Mouse (Mus musculus): ENCODE measurements at regions not wholly inside any gene's neighbourhood (a gene's known extent, or its start where the extent isn't known, plus 50 kb on each side); places are given as distances from the start of the nearest gene placed in this dataset.
A peak's percentile ranks its signal among the peaks of the same experiment; 100 is the strongest.

DNA sequence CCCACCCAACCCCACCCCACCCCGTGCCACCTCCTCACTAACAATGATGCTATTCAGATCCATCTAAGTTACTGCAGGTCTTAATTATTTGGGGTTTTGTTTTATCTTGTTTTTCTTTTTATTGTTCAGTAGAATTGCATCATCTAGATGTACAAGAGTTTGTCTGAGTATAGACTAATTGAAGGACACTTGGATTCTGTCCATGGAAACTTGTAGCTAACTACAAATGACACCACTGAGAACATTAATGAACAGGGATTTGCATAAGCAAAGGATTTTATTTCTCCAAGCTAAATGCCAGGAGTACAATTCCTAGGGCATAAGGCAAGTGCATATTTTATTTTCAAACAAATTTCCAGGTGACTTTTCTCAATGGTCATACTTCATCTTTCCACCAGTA lies 318.4 kb upstream of the Slc7a11 start:
- no peak for DNase-seq

DNA sequence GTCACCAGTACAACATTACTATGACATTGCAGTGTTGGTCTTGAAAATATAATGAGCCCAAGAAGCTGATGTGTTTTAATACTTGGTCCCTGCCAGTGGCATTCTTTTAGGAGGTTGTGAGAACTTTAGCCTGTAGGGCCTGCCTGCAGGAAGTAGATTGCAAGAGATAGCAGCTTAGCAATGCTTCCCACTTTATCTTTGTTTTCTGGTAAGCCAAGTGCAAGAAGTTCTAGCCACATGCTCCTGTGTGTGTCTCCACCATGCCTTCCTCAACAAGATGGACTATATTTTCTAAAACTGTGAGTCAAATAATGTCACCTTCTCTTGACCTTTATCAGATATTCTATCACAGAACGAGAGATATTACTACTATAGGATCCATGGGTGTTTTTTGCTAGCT lies 314.7 kb upstream of the Slc7a11 start:
- no peak for DNase-seq

DNA sequence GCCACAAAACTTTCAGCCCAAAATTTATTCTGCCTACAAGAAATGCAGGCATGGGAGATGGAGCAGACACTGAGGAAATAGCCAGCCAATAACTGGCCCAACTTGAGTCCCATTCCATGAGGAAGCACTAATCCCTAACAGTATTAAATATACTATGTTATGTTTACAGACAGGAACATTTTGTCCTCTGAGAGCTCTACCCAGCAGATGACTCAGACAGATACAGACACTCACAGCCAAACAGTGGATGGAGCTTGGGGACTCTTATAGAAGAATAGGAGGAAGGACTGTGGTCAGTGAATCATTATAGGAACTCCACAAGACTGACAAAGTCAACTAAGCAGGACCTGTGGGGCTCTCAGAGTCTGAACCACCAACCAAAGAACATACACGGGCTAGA lies 293.8 kb upstream of the Slc7a11 start:
- no peak for DNase-seq

DNA sequence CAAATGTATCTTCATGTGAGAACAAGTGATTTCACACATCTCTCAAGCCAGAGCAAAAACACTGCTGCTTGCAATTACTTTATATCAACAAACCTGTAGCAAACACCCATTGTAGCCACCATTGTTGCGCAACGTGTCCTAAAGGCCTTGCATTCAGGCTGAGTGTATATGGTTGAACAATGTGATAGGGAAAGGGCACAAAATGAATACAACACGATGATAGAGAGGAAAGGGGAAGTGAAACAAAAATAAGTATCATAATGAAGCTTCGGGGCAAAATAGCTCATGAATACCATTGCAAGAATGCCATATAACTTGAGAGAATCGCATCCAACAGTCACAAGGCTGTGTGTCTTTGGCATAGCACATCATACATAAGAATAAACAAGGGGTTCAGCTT lies 275.6 kb upstream of the Slc7a11 start:
- DNase-seq, result no peak

DNA sequence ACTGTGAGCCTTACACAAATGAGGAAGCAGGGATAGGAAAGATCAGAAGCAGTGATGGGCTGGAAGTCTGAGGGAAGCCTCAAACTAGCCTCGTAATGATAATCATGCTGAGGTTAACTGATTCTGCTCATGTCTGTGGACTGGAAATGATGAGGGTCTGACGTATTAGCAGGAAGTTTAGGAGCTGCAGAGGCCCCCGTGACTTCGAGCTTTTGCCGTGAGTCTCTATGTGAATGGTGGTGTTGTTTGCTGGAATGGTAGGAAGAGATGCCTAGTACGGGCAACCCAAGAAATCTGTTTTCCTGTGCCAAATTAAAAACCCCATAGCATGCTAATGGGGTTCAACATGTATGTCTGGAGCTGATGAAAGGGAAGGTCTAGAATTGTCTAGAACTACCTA lies 270.0 kb upstream of the Slc7a11 start:
- DNase-seq, result no peak

- DNase-seq, result peak; percentile 13
Measured at GRCm38 (mm10) chr3:50709415-50709989, 266.1 kb upstream of the Slc7a11 start.

GRCm38 (mm10) chr3:50706707-50707106 lies 263.3 kb upstream of the Slc7a11 start:
- no peak for DNase-seq

DNA sequence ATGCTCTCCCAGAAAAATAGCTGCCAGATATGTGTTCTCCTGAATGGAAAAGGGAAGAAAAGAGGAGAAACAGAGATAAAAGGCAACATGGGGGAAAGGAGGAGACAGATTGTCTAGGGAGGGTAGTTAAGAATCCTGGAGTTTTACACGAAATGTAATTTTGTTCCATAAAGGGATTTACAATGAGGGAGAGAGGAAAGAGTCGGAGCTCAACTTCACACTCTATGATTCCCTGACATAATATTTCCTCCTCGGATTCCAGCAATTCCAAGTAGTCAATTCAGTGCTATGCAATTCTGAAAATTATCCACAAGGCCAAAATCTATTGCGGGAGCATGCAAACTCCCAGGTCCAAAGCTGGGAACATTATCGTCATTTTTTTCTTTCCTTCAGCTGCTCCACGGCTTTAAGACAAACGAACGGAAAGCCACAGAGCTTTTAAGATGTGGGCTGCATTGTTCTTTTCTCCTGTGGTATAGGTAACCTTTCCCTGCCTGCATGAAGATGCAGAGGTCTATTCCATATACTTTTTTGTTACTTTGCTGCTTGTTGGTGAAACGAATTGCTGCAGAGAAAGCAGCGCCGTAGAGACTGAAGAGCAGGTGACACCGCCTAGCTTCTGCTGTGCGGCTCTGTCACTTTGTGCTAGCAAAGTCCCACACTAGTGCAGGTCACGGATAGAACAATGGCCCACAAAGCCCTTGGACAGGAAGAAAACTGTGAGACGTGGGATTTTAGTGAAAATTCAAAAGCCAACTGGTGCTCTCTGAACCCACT lies 251.7 kb upstream of the Slc7a11 start:
- no peak for DNase-seq

DNA sequence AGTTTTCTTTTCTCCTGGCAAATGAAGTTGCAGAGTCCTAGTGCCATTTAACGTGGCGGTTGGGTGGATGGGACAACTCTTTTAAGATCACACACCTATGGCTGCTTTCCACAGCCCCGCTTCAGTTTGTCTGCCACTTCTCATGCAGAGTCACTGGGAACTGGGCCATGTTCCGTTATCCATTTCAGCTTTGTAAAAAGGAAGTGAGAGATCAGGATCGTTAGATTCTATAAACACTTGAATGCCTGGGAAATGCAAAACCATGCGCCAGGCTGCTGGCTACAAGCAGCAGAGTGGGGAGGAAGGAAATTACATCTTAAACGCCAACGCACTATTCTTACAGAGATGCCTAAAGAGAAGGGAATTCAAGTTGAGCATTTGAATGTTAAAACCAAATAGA lies 251.1 kb upstream of the Slc7a11 start:
- peak; percentile 71 to 78 for DNase-seq

GRCm38 (mm10) chr3:50692306-50692705 lies 248.9 kb upstream of the Slc7a11 start:
- no peak for DNase-seq

- no peak for DNase-seq
Measured at GRCm38 (mm10) chr3:50690750-50691149, 247.3 kb upstream of the Slc7a11 start.

DNA sequence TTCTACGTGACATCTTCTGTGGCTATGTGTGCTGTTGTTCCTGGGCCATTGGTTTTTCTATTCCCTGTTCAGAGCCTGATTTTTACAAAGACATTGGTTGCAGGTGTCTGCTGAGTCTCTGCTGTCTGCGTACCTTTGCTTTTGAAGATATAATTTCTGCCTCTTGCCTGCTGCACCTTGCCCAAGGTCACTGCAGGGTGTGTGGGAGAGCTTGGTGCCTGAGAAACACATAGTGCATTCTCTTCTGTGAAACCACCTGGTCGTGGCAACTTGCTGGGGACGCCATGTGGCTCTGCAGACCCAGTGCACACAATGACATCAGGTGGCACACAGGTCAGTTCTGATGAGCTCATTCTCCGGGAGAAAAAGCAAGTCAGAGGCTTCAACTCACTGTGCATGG lies 246.0 kb upstream of the Slc7a11 start:
- DNase-seq, result no peak

DNA sequence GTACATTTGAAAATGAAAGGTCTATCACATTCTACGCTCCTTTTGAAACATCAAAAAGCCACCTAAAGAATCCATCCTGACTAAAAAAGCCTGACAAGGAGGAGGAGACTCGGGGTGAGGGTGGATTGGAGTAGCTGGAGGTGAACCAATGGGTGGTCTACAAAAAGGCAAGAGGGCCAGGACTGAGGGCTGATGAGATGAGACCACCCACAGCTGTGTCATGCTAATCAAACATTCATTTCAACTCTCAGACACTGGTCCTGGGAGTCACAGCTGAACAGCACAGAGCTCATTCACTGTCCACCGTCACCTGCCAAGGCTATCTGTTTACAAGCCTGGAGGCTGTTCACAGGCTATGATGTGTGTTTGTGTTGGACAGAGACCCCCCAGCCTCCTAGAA lies 244.3 kb upstream of the Slc7a11 start:
- DNase-seq, result no peak

DNA sequence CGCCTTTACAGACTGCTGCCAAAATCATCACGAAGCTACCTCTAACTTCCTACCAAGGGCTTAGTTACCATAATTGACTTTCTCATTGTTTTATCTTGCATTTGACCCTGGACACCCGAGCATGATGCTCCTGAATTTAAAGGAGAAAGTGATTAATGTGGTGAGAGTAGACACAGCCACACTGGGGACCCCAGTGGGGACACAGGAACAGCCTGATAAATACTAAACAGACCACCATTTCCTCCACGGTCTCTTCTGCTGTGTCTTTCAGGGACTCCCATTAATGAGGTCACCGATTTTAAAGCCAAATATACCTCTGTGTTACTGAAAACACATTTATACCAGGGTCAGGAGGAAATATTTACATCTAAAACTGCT lies 235.2 kb upstream of the Slc7a11 start:
- no peak for DNase-seq

DNA sequence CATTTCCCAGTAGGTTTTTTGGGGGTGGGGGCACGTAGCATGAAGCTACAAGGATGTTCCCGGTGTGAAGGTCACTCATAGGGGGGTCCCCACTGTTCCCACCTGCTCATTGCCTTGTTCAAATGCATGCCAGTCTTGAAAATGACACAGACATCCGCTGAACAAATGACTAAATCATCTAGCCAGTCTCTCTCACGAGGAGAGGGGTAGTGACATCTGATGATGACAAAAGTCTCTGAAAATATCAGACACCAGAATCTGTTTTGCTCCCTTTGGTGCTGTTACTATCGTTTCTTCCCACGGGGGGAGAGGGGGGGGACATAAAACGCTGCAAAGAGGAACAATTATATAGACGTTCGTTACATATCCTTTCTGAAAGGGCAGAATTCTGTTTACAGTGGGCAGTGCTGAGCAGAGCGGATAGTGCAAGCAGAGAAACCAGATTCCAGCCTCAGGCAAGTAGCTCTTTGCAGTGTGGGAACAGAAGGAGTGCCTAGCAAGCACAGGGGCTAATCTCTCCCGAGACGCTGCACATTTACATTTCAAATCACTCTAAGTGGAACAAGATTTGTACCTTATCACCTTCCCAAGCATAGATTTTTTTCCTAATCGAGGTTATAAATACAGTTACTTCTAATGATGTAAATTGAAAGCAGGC lies 234.7 kb upstream of the Slc7a11 start:
- DNase-seq, result peak in 1 of 2 experiments; percentile 18

- no peak for DNase-seq
Measured at GRCm38 (mm10) chr3:50675769-50676168, 232.4 kb upstream of the Slc7a11 start.

DNA sequence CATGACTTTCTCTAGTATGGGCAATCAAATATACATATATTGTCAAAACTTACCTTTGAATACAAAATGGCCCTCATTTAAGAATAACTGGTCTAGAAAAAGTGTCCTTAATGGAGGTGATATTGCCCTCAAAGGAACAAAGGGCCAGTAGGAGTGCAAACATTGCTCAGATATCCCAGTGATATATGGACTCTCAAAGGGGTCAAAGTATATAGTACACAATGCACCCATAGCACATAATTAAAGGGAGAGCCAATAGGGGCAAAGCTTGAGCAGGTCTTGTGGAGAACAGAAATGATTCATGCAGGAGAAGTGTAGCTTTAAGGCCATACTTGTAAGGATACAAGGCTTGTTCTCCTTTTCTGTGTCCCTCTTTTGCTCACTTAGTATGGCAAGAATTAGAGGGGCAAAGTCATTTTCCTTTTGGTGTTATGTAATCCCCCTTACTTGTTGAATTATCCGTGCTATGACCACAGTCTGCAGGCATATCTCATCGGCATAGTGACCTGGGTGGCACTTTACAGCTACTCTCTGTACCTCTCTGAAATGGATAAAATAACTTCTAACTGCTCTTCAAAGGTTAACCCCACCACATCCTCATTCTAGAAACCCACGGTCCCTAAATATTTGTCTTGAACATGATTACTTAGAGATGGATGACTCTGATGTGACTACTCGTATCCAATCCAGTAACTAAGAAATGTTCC lies 231.6 kb upstream of the Slc7a11 start:
- no peak for DNase-seq

DNA sequence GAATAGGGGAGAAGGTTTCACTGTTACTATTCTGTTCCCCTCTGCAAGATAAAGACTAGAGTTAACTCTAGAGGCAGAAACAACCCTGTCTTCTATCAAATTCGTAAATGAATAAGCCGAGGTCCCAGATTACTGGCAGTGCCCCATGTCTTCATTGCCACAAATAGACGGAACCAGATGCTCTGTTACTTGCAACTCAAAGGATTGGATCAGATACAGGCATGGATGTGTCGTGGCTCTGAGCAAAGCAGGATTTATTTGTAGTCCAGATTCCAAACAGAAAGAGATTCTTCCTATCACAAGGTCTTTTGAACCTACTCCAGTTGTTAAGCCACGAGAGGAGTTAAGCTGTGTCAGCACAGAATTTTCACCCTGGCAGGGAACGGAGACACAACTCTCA lies 221.9 kb upstream of the Slc7a11 start:
- DNase-seq, result no peak

DNA sequence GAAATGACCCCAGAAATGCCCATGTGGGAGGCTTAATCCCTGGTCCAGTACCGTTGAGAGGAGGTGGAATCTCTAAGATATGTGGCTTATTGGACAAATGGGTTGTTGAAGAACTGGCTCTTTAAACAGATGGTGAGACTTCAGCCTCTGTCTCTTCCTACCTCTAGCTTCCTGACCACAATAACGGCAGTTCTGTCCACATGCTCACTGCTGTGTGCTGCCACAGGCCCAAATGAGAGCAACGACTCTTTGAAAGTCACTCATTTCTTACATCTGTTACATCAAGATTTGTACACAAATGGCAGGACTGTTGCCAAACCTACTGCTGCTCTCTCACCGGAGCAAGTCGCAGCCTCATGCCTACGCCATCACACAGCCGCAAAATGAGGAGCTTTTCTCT lies 217.6 kb upstream of the Slc7a11 start:
- no peak for DNase-seq

DNA sequence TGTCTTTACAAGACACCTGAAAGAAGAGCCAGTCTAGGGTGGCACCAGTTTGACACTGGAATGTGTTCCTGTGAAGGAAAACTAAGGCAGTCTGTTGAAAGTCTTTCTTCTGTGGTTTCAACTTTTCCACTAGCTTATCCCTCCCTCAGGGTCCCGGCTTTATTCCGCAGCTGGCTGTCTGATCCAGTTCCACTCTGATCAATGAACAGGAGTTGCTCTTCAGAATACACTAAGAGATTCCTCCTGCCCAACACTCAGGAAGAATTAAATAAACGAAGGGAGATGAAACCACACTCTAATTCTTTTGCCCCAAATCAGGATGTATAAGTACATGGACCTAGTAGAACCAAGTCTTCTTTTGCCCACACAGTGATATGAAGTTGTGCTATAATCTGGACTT lies 217.2 kb upstream of the Slc7a11 start:
- DNase-seq, result no peak

DNA sequence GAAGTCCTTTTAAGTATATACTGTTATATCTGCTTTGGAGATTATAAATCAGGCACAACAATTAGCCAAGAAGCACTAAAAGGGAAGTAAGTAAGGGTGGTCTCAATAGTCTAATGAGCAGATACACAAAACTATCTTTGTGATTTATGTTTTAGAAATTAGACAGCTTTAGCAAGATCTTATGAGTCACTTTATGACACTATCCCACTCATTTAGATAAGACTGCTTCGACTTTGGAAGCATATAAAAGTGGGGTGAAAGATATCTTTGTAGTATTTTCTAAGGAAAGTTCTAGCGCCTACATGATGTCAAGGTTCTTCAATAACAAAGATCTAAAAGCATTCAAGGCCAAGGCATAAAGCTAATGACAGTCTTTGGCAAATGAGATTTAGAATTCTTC lies 214.5 kb upstream of the Slc7a11 start:
- no peak for DNase-seq

GRCm38 (mm10) chr3:50654441-50654840 lies 211.0 kb upstream of the Slc7a11 start:
- DNase-seq, result no peak

DNA sequence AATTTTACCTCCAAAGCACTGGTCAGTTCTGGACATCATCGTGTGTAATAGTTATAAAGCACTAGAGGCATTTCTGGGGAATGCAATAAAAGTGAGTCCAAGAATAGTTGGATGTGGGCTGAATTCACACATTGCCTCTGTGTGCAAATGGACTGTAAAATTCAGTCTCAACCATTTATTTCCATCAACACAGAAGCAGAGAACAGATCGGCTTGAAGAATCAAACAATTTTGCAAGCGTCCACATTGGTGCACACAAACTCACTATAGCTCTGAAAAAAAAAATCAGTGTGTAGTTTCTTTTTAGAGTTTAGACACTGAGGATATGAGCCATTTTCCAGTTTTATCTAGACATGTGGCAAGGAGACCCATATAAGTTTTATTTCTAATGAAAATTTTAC lies 208.9 kb upstream of the Slc7a11 start:
- no peak for DNase-seq

DNA sequence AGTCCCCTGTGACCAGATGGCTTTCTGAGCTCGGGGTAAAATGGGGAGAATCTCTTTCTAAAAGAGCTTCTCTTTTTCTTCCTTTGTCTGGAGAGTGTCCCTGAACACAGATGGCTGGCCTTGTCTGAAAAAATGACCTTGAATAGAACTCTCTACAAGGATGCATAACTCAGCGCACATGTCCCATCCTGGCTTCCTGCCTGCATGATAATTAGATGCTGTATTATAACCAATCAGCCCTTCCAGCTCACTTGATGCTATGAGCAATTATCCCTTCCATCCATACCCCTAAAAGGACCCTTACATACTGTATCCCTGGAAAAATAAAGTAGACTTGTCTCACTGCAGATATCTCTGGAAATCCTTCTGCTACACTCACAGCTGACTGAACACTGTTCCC lies 199.7 kb upstream of the Slc7a11 start:
- peak; percentile 35 to 47 for DNase-seq
